Mouse (Mus musculus): ENCODE data around the gene Carns1. TPM values are rescaled to one million over a fixed set of nuclear protein-coding genes. Genes with fewer than 3 reads are reported as not detected.

The Carns1 gene
- polyA plus RNA-seq (2014; fragmentation: Illumina TruSeq; extraction: RNeasy Lipid Tissue Mini Kit (QIAGEN cat#74804); ENCODE audit: low read depth, low replicate concordance), result 0.43 TPM

DNA sequence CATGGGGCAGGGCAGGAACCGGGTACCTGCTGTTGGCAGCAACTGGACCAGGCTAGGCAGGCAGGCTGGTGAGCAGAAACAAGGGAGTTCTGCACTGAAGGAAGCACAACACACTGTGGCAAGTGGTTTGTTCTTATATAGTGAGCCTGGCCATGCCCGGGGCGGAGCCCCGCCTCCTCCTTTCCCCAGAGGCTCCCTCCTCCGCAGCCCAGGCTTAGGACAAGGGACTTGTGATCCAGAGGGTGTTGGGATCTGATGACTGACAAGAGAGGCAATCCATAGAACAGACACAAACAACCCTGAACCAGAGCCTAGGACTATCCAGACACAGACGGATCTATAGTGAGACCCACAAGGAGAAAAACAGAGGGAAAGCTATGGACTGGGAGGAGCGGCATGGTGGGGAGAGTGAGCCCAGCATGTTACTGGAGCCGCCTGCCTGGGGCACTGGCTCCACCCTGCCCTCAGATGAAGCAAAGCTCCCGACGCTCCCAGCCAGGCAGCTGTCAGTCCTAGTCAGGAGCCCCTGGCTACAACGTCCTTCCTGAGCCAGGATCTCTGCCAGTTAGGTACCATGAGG is at the start of gene Carns1:
Gene Carns1, minus strand, starts transcription at position 112 of the 580 bp plus-strand sequence.

DNA sequence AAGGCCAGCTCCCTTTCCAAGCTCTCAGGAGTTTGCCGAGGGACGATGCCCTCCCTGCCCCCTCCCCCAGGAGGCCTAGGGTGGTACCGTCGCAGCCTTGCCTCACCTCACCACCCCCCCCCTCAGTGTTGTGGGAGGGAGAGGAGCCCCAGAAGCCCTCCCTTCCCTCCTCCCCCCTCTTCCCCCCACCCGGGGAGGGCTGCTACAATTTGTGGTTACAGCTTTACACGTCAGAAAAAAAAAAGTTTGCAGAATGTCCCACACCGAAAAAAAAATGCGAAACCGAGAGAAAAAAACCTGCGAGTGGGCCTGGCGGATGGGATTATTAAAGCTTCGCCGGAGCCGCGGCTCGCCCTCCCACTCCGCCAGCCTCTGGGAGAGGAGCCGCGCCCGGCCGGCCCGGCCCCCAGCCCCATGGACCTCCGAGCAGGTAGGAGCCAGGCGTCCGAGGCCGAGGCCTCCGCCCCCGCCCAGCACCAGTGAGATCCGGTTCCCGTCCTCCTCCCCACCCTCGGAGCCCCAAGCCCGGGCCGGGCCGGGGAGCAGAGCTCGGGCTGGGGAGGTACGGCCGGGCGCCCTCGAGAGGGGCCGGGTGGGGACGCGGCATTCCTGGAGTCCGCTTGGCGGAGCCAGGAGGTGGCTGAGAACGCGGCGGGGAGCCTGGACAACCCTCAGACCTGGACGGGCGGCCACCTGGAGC is 38.9 kb upstream of the Carns1 start, which contains the start of the genes Clcf1 and AC109138.7:
Gene Clcf1, plus strand, starts transcription at position 168 of the 700 bp plus-strand sequence.
Gene AC109138.7, plus strand, starts transcription at position 287 of the 700 bp plus-strand sequence.

DNA sequence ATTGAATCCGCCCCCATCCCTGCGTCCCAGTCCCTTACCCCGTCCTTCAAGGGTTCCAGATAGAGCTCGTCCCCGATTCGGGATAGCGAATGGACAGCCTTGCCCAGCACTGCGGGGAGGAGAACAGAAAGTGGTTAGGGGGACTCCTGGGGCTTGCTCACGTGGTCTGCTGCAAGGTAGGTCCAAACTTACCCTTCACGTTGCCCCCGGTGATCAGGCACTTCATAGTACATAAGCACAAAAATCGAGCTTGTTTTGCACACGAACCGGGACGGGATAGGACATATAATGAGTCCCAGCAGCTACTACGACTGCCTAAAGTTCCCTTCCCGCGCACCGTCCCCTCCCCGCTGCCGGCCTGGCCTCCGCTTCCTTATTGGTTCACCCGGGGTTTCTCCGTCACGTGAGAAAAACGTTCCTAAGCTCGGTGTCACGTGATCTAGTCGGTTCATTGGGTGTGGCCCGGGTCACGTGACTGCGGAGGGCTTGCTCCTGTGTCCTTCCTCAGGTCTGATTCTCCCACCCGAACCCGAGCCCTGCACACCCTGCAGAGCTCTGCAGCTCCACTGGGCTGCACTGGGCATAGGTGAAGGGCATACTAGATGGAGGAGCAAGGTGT is 26.1 kb upstream of the Carns1 start, which contains the start of gene Rad9a:
Gene Rad9a, minus strand, starts transcription at position 372 of the 619 bp plus-strand sequence.

DNA sequence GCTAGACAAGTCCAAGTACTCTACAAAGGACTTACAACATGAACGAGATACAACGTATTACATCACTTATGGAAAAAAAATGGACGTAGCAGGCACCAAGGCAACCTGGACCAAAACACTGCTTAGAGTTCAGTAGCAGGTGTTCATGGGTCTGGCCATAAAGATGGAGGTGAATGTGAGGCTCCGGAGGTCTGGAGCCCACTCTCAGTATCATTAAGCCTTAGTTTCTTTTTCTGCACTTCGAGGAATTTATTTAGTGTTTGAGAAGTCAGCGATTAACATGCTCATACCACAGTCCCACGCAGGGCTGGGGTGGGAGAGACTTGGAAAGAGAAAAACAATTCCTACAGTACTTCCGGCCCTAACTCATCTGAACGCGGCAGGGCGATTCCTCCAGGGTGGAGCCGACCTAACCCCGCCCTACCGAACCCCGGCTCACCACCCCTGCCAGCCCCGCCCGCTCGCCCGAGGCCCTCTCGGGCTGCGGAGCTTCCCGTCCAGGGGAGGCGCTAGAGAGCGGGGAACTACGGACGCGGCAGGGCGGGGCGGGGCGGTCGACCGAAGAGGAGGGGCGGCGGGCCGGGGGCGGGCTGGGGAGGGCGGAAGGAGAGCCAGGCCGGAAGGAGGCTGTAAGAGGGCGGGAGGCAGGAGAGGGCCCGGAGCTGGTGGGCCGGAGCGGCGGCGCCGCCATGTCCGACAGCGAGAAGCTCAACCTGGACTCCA is 16.4 kb upstream of the Carns1 start, which contains the start of gene Ppp1ca:
Gene Ppp1ca, plus strand, starts transcription at position 538 of the 723 bp plus-strand sequence.

DNA sequence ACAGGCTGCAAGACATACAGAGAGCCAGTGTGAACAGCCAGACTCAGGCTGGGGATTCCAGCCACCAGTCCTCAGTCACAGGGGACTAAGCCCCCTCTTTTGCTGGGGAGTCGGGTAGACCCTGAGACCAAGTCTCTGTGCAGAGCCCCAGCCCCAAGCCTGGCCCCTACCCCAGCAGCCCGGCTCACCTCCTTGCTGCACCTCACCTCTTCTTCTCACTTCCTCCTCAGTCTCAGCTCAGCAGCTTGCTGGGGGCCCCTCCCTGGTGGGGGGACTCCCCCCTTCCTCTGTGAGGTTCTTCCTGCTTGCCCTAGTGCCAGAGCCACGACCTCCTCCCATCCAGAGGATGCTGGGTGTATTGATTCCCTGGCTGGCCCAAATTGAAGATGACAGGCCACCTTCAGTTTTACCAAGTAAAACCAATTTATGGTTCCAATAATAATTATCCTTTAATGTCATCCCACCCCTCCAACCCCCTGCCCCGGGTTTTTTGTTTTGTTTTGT is 15.6 kb upstream of the Carns1 start, which contains the start of gene Tbc1d10c:
Gene Tbc1d10c, minus strand, starts transcription at position 454 of the 504 bp plus-strand sequence.

DNA sequence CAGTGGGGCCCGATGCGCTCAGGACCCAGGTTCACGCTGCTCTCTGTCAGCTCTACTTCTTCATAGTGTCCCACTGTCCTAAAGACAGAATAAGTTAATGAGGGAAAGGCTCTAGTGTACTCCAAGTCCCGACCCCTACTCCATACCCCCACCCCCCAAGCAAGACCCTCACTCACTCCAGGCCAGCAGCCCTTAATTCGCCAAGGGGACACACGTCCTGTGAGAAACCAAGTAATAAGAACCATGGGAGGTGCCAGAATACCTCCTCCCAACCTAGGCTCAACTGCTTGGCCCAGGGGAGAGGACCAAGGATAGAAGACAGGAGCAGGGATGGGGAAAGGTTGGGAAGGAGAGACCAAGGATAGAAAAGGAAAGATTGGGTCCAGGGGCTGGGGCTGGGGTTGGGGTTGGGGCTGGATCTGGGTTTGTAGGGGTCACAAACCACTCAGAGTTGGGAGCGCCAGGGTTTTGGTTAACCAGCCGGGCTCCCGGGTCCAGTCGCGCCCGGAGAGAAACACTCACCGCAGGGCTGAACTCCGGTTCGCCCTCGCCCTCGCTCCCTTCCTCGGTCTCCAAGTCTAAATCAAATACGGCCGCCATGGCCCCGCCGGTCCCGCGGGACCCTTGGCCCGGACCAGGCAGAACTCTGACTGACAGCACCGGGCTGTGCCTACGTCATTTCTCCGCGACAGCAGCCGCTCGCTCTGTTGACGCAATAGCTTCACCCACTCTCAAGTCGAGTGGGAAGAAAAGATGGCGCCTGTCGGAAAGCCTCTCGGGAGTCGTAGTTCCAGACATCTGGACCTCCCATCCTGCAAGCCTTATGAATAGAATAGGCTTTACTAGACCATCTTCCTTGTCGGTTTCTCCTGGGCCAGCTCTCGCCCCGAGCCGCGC is 12.4 kb downstream of the Carns1 start, which contains the start of gene Rps6kb2:
Gene Rps6kb2, minus strand, starts transcription at position 709 of the 897 bp plus-strand sequence.

DNA sequence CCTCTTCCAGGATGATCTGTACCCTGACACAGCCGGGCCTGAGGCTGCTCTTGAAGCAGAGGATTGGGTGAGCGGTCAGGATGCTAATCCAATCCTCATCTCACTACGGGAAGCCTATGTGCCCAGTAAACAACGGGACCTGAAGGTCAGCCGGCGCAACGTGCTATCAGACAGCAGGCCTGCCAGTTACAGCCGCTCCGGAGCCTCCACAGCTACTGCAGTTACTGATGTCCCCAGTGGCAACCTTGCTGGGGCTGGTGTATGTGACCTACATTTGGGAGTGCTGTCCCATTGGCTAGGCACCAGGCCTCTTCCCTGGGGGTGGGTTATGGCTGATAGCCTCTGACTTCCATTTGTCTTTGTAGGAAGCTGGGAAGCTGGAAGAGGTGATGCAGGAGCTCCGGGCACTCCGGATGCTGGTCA is 22.0 kb downstream of the Carns1 start, which contains the start of gene Ptprcap:
Gene Ptprcap, plus strand, starts transcription at position 373 of the 423 bp plus-strand sequence.

DNA sequence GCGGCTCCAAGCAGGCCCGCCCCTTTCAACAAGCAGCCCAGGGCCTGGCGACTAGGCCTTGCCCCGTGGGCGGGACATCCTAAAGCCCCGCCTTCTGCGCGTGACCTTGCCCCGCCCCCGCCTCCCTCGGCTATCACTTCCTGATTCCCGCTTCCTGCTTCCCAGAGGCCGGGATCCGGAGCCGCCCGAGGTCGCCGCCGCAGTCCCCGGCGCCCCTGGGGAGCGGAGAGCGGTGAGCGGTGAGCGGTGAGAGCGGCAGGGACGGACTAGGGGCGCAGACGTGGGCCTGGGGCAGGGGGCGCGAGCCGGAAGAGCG is 26.8 kb downstream of the Carns1 start, which contains the start of gene Coro1b:
Gene Coro1b, plus strand, starts transcription at position 129 of the 316 bp plus-strand sequence.

DNA sequence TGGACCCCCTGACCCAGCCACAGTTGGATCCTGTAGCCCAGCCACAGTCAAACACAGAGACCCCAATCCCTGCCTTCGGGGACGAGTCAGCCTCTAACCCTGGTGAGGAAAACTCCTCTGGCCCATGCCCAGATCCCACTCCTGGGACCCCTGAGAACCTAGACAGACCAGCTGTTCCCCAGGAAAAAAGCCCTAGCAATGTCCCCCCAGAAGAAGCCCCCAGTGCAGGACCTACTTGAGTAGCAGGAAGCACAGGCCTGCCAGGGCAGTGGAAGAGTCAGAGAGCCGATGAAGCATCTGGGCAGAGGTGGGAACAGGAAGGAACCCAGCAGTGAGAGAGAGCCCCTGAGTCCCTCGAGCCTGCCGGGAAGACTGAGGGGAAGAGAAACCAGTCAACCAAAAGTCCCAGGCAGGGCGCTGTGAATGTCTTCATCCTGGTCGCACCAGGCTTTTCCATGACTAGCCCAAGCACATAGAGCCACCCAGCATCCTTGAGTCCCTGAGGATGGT is 31.5 kb downstream of the Carns1 start, which contains the start of gene Cabp4:
Gene Cabp4, minus strand, starts transcription at position 275 of the 510 bp plus-strand sequence.

DNA sequence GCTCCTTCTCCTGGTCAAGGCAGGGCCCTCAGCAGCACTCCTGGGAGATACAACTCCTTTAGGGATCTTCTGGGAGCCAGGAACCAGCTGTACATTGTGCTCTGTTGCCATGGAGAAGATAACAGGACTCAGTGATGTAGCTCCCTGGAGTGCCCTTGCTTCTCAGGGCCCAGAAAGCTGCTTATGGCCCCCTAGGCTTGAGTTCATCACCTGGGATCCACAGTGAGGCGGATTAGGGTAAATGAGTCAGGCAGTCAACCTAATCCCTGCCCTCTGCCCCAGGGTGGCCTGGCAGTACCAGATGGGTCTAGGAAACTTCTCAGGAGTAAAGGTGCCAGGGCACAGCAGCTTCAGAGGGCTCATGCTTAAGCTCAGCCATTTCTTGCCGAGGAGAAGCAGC is 35.8 kb downstream of the Carns1 start, which contains the start of gene Gpr152:
Gene Gpr152, plus strand, starts transcription at position 342 of the 400 bp plus-strand sequence.

DNA sequence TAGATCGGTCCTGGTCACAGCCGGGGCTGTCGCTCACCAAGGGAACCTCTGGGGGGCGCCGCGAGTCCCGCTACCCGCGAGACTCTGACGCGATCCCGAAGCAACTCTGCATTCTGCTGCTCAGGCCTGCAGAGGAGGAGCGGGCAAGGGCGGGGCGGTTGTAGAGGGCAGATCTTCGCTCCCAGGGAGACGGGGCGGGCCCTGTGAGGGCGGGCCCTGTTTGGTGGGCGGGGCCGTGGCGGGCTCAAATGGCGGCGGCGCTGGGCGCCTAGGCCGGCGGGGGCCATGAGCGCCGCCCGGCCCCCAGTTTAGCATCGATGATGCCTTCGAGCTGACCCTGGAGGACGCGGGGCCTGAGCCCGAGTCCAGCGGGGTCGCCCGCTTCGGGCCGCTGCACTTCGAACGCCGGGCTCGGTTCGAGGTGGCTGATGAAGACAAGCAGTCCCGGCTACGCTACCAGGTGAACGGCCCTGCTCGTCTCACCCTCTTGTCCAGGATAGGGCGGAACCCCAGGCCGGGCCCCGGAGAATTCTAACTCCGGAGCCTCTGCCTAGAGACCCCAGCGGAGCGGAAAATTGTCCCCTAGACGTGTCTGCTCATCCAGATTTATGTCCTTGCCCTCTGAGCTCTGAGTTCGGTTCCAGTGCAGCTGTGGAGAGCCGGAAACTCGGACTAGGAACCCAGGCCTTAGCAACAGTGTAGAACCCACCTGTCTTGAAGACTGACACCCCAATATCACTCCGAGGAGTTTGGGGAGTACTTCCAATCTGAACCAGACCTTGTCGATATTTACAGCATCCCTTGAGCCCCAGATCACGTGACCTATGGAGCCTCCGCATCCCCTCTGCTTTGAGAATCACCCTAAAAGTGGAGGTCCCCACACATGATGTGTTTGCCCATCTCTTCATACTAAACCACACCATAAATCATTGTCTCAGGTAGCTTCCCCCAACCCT is 49.3 kb downstream of the Carns1 start, which contains the start of gene Aip:
Gene Aip, minus strand, starts transcription at position 118 of the 956 bp plus-strand sequence.

Other genes starting within 250 kb of the Carns1 start
- gene Aldh3b1, start 245.7 kb downstream of the Carns1 start, polyA plus RNA-seq (2014; fragmentation: Illumina TruSeq; extraction: RNeasy Lipid Tissue Mini Kit (QIAGEN cat#74804); ENCODE audit: low read depth, low replicate concordance), result 3.1 TPM
- gene Unc93b1, start 240.3 kb downstream of the Carns1 start, polyA plus RNA-seq (2014; fragmentation: Illumina TruSeq; extraction: RNeasy Lipid Tissue Mini Kit (QIAGEN cat#74804); ENCODE audit: low read depth, low replicate concordance), result 0.32 TPM
- gene Aldh3b3, start 216.8 kb downstream of the Carns1 start, polyA plus RNA-seq (2014; fragmentation: Illumina TruSeq; extraction: RNeasy Lipid Tissue Mini Kit (QIAGEN cat#74804); ENCODE audit: low read depth, low replicate concordance), result 0.28 TPM
- 2.5 TPM for gene Aldh3b2, start 203.2 kb downstream of the Carns1 start, polyA plus RNA-seq (2014; fragmentation: Illumina TruSeq; extraction: RNeasy Lipid Tissue Mini Kit (QIAGEN cat#74804); ENCODE audit: low read depth, low replicate concordance)
- gene Acy3, start 188.9 kb downstream of the Carns1 start, polyA plus RNA-seq (2014; fragmentation: Illumina TruSeq; extraction: RNeasy Lipid Tissue Mini Kit (QIAGEN cat#74804); ENCODE audit: low read depth, low replicate concordance), result 0.48 TPM
- gene Tbx10, start 182.7 kb downstream of the Carns1 start, polyA plus RNA-seq (2014; fragmentation: Illumina TruSeq; extraction: RNeasy Lipid Tissue Mini Kit (QIAGEN cat#74804); ENCODE audit: low read depth, low replicate concordance), result not detected
- gene Nudt8, start 174.9 kb downstream of the Carns1 start, polyA plus RNA-seq (2014; fragmentation: Illumina TruSeq; extraction: RNeasy Lipid Tissue Mini Kit (QIAGEN cat#74804); ENCODE audit: low read depth, low replicate concordance), result not detected
- gene Gm49405, start 174.9 kb downstream of the Carns1 start, polyA plus RNA-seq (2014; fragmentation: Illumina TruSeq; extraction: RNeasy Lipid Tissue Mini Kit (QIAGEN cat#74804); ENCODE audit: low read depth, low replicate concordance), result not detected
- not detected for gene Doc2g, start 172.2 kb downstream of the Carns1 start, polyA plus RNA-seq (2014; fragmentation: Illumina TruSeq; extraction: RNeasy Lipid Tissue Mini Kit (QIAGEN cat#74804); ENCODE audit: low read depth, low replicate concordance)
- 5.9 TPM for gene Ndufv1, start 162.7 kb downstream of the Carns1 start, polyA plus RNA-seq (2014; fragmentation: Illumina TruSeq; extraction: RNeasy Lipid Tissue Mini Kit (QIAGEN cat#74804); ENCODE audit: low read depth, low replicate concordance)
- gene Gstp1, start 137.5 kb downstream of the Carns1 start, polyA plus RNA-seq (2014; fragmentation: Illumina TruSeq; extraction: RNeasy Lipid Tissue Mini Kit (QIAGEN cat#74804); ENCODE audit: low read depth, low replicate concordance), result 5.3 TPM
- not detected for gene Gstp2, start 129.5 kb downstream of the Carns1 start, polyA plus RNA-seq (2014; fragmentation: Illumina TruSeq; extraction: RNeasy Lipid Tissue Mini Kit (QIAGEN cat#74804); ENCODE audit: low read depth, low replicate concordance)
- not detected for gene Gstp3, start 115.9 kb downstream of the Carns1 start, polyA plus RNA-seq (2014; fragmentation: Illumina TruSeq; extraction: RNeasy Lipid Tissue Mini Kit (QIAGEN cat#74804); ENCODE audit: low read depth, low replicate concordance)
- gene Cabp2, start 93.9 kb downstream of the Carns1 start, polyA plus RNA-seq (2014; fragmentation: Illumina TruSeq; extraction: RNeasy Lipid Tissue Mini Kit (QIAGEN cat#74804); ENCODE audit: low read depth, low replicate concordance), result not detected
- 1.1 TPM for gene Cdk2ap2, start 78.3 kb downstream of the Carns1 start, polyA plus RNA-seq (2014; fragmentation: Illumina TruSeq; extraction: RNeasy Lipid Tissue Mini Kit (QIAGEN cat#74804); ENCODE audit: low read depth, low replicate concordance)
- gene Pitpnm1, start 75.5 kb downstream of the Carns1 start, polyA plus RNA-seq (2014; fragmentation: Illumina TruSeq; extraction: RNeasy Lipid Tissue Mini Kit (QIAGEN cat#74804); ENCODE audit: low read depth, low replicate concordance), result 0.81 TPM
- 0.62 TPM for gene Aip, start 49.6 kb downstream of the Carns1 start, polyA plus RNA-seq (2014; fragmentation: Illumina TruSeq; extraction: RNeasy Lipid Tissue Mini Kit (QIAGEN cat#74804); ENCODE audit: low read depth, low replicate concordance)
- gene Gpr152, start 35.7 kb downstream of the Carns1 start, polyA plus RNA-seq (2014; fragmentation: Illumina TruSeq; extraction: RNeasy Lipid Tissue Mini Kit (QIAGEN cat#74804); ENCODE audit: low read depth, low replicate concordance), result not detected
- 0.14 TPM for gene Cabp4, start 31.4 kb downstream of the Carns1 start, polyA plus RNA-seq (2014; fragmentation: Illumina TruSeq; extraction: RNeasy Lipid Tissue Mini Kit (QIAGEN cat#74804); ENCODE audit: low read depth, low replicate concordance)
- gene Coro1b, start 26.9 kb downstream of the Carns1 start, polyA plus RNA-seq (2014; fragmentation: Illumina TruSeq; extraction: RNeasy Lipid Tissue Mini Kit (QIAGEN cat#74804); ENCODE audit: low read depth, low replicate concordance), result 16.9 TPM
- 1.9 TPM for gene Ptprcap, start 21.9 kb downstream of the Carns1 start, polyA plus RNA-seq (2014; fragmentation: Illumina TruSeq; extraction: RNeasy Lipid Tissue Mini Kit (QIAGEN cat#74804); ENCODE audit: low read depth, low replicate concordance)
- 0.71 TPM for gene Rps6kb2, start 12.1 kb downstream of the Carns1 start, polyA plus RNA-seq (2014; fragmentation: Illumina TruSeq; extraction: RNeasy Lipid Tissue Mini Kit (QIAGEN cat#74804); ENCODE audit: low read depth, low replicate concordance)
- not detected for gene Tbc1d10c, start 15.8 kb upstream of the Carns1 start, polyA plus RNA-seq (2014; fragmentation: Illumina TruSeq; extraction: RNeasy Lipid Tissue Mini Kit (QIAGEN cat#74804); ENCODE audit: low read depth, low replicate concordance)
- gene Ppp1ca, start 16.6 kb upstream of the Carns1 start, polyA plus RNA-seq (2014; fragmentation: Illumina TruSeq; extraction: RNeasy Lipid Tissue Mini Kit (QIAGEN cat#74804); ENCODE audit: low read depth, low replicate concordance), result 15.9 TPM
- 1.2 TPM for gene Rad9a, start 26.2 kb upstream of the Carns1 start, polyA plus RNA-seq (2014; fragmentation: Illumina TruSeq; extraction: RNeasy Lipid Tissue Mini Kit (QIAGEN cat#74804); ENCODE audit: low read depth, low replicate concordance)
- 0.20 TPM for gene Clcf1, start 38.8 kb upstream of the Carns1 start, polyA plus RNA-seq (2014; fragmentation: Illumina TruSeq; extraction: RNeasy Lipid Tissue Mini Kit (QIAGEN cat#74804); ENCODE audit: low read depth, low replicate concordance)
- gene AC109138.7, start 38.9 kb upstream of the Carns1 start, polyA plus RNA-seq (2014; fragmentation: Illumina TruSeq; extraction: RNeasy Lipid Tissue Mini Kit (QIAGEN cat#74804); ENCODE audit: low read depth, low replicate concordance), result not detected
- gene Pold4, start 56.4 kb upstream of the Carns1 start, polyA plus RNA-seq (2014; fragmentation: Illumina TruSeq; extraction: RNeasy Lipid Tissue Mini Kit (QIAGEN cat#74804); ENCODE audit: low read depth, low replicate concordance), result not detected
- gene Ssh3, start 93.7 kb upstream of the Carns1 start, polyA plus RNA-seq (2014; fragmentation: Illumina TruSeq; extraction: RNeasy Lipid Tissue Mini Kit (QIAGEN cat#74804); ENCODE audit: low read depth, low replicate concordance), result 0.39 TPM
- gene Ankrd13d, start 107.7 kb upstream of the Carns1 start, polyA plus RNA-seq (2014; fragmentation: Illumina TruSeq; extraction: RNeasy Lipid Tissue Mini Kit (QIAGEN cat#74804); ENCODE audit: low read depth, low replicate concordance), result not detected
- gene Grk2, start 130.7 kb upstream of the Carns1 start, polyA plus RNA-seq (2014; fragmentation: Illumina TruSeq; extraction: RNeasy Lipid Tissue Mini Kit (QIAGEN cat#74804); ENCODE audit: low read depth, low replicate concordance), result 3.2 TPM
- gene Kdm2a, start 222.8 kb upstream of the Carns1 start, polyA plus RNA-seq (2014; fragmentation: Illumina TruSeq; extraction: RNeasy Lipid Tissue Mini Kit (QIAGEN cat#74804); ENCODE audit: low read depth, low replicate concordance), result 49.2 TPM